Mouse (Mus musculus) ES-Bruce4 (cell line): ENCODE data around the gene Ddx5.

Experiments
- EP300 ChIP-seq: IDR thresholded peaks from 2 replicates; pipeline ENCODE4 v1.6.1; 2011; ENCODE audit warnings: low read depth, low read length; ENCODE audit not compliant: insufficient read depth
- POLR2A ChIP-seq: IDR thresholded peaks from one replicate; pipeline ENCODE4 v1.8.1; 2011; ENCODE audit warnings: low read length; ENCODE audit not compliant: insufficient read depth

GRCm38 (mm10) chr11:106780089-106780425, 8.9 kb downstream of the Ddx5 start:
- no peak for TF ChIP-seq EP300
- no peak for TF ChIP-seq POLR2A
